Mouse (Mus musculus): ENCODE results near the gene Dkkl1. TPM values are rescaled to one million over a fixed set of nuclear protein-coding genes. Genes with fewer than 3 reads are reported as not detected.

Gene Dkkl1
- total RNA-seq, 2 experiments from 2014 or later, result not detected

Small RNA genes lying within 50 kb of the gene (microRNA-seq; reads per million reads assigned to microRNA genes)
- 0 to 3.0 reads per million in 2 experiments for gene Mir7055

Other genes with a start within 250 kb of the Dkkl1 start
- gene Cpt1c, start 237.3 kb downstream of the Dkkl1 start, total RNA-seq (2021), result 1 to 10 TPM; 3.1 to 3.5 TPM
- 100 to 1,000 TPM; 119 to 128 TPM for gene Prmt1, start 225.6 kb downstream of the Dkkl1 start, total RNA-seq (2021)
- 10 to 100 TPM; 36.5 to 40.2 TPM for gene Irf3, start 214.5 kb downstream of the Dkkl1 start, total RNA-seq (2021)
- 10 to 100 TPM; 10.4 to 12.3 TPM for gene Bcl2l12, start 213.4 kb downstream of the Dkkl1 start, total RNA-seq (2021)
- 10 to 100 TPM; 53.8 to 56.1 TPM for gene Scaf1, start 195.8 kb downstream of the Dkkl1 start, total RNA-seq (2021)
- 10 to 100 TPM; 60.7 to 62.8 TPM for gene Rras, start 194.2 kb downstream of the Dkkl1 start, total RNA-seq (2021)
- 10 to 100 TPM; 27.2 to 28.3 TPM for gene Prr12, start 159.3 kb downstream of the Dkkl1 start, total RNA-seq (2021)
- 10 to 100 TPM; 27.7 to 33.7 TPM for gene Nosip, start 149.7 kb downstream of the Dkkl1 start, total RNA-seq (2021)
- 10 to 100 TPM; 11.1 to 11.4 TPM for gene Prrg2, start 149.5 kb downstream of the Dkkl1 start, total RNA-seq (2021)
- 10 to 100 TPM; 46.0 to 53.7 TPM for gene Rcn3, start 119.9 kb downstream of the Dkkl1 start, total RNA-seq (2021)
- 10 to 100 TPM; 72.0 to 76.7 TPM for gene Fcgrt, start 108.3 kb downstream of the Dkkl1 start, total RNA-seq (2021)
- 100 to 1,000 TPM; 582 to 636 TPM for gene Rps11, start 87.7 kb downstream of the Dkkl1 start, total RNA-seq (2021)
- gene Rpl13a, start 83.4 kb downstream of the Dkkl1 start, total RNA-seq (2021), result 100 to 1,000 TPM; 573 to 686 TPM
- under 1 TPM in 1 of 2 experiments, not detected in 1; 0.45 TPM for gene Gm45713, start 75.9 kb downstream of the Dkkl1 start, total RNA-seq (2021)
- 1 to 10 TPM; 4.3 to 5.8 TPM for gene Flt3l, start 75.7 kb downstream of the Dkkl1 start, total RNA-seq (2021)
- 10 to 100 TPM; 27.7 to 31.2 TPM for gene Pih1d1, start 57.8 kb downstream of the Dkkl1 start, total RNA-seq (2021)
- gene Aldh16a1, start 57.6 kb downstream of the Dkkl1 start, total RNA-seq (2021), result 10 to 100 TPM; 20.3 to 27.3 TPM
- gene Slc17a7, start 48.2 kb downstream of the Dkkl1 start, total RNA-seq (2021), result 10 to 100 TPM in 1 of 2 experiments, 1 to 10 TPM in 1; 8.1 to 11.5 TPM
- not detected for gene Gfy, start 32.6 kb downstream of the Dkkl1 start, total RNA-seq (2021)
- gene Pth2, start 31.2 kb downstream of the Dkkl1 start, total RNA-seq (2021), result not detected
- not detected for gene Ccdc155, start 7.3 kb downstream of the Dkkl1 start, total RNA-seq (2021)
- 10 to 100 TPM; 10.1 to 14.4 TPM for gene Tead2, start 3.6 kb upstream of the Dkkl1 start, total RNA-seq (2021)
- gene Cd37, start 27.0 kb upstream of the Dkkl1 start, total RNA-seq (2021), result 1 to 10 TPM; 3.8 to 5.5 TPM
- gene Slc6a16, start 28.9 kb upstream of the Dkkl1 start, total RNA-seq (2021), result not detected
- gene Slc6a21, start 65.4 kb upstream of the Dkkl1 start, total RNA-seq (2021), result not detected
- 10 to 100 TPM; 20.8 to 22.3 TPM for gene Trpm4, start 121.6 kb upstream of the Dkkl1 start, total RNA-seq (2021)
- gene Hrc, start 123.1 kb upstream of the Dkkl1 start, total RNA-seq (2021), result 100 to 1,000 TPM; 516 to 539 TPM
- gene Ppfia3, start 154.9 kb upstream of the Dkkl1 start, total RNA-seq (2021), result under 1 TPM; 0.22 to 0.29 TPM
- gene Lin7b, start 158.4 kb upstream of the Dkkl1 start, total RNA-seq (2021), result under 1 TPM; 0.90 to 0.96 TPM
- gene Snrnp70, start 183.6 kb upstream of the Dkkl1 start, total RNA-seq (2021), result 100 to 1,000 TPM; 126 to 138 TPM
- gene Kcna7, start 193.5 kb upstream of the Dkkl1 start, total RNA-seq (2021), result 1 to 10 TPM; 1.5 to 1.7 TPM
- gene Ntf5, start 201.5 kb upstream of the Dkkl1 start, total RNA-seq (2021), result under 1 TPM in 1 of 2 experiments, not detected in 1; 0.14 TPM
- gene Lhb, start 208.7 kb upstream of the Dkkl1 start, total RNA-seq (2021), result not detected
- 10 to 100 TPM; 86.1 to 90.2 TPM for gene Gys1, start 222.7 kb upstream of the Dkkl1 start, total RNA-seq (2021)
- 10 to 100 TPM; 25.3 to 26.3 TPM for gene Ruvbl2, start 225.9 kb upstream of the Dkkl1 start, total RNA-seq (2021)
- 100 to 1,000 TPM; 231 to 265 TPM for gene Ftl1, start 247.7 kb upstream of the Dkkl1 start, total RNA-seq (2021)